Mouse (Mus musculus): ENCODE measurements around the gene Nedd9. TPM values are rescaled to one million over a fixed set of nuclear protein-coding genes. Genes with fewer than 3 reads are reported as not detected.
A peak's percentile ranks its signal among the peaks of the same experiment; 100 is the strongest.

Gene Nedd9
- polyA plus RNA-seq, 1 experiment = 24.7 TPM

GRCm38 (mm10) chr13:41416065-41417016 lies 70.8 kb downstream of the Nedd9 start:
- TF ChIP-seq CTCF (conservative IDR thresholded peaks at IDR 0.05; ENCODE audit: insufficient read depth, insufficient read length, low read depth, low read length) = no peak
- no peak for TF ChIP-seq POLR2A (IDR thresholded peaks at IDR 0.05; ENCODE audit: low read depth, low read length)
- no peak overlapping the region for H3K4me3 ChIP-seq (ENCODE audit: insufficient read depth, low read depth, low read length)
- H3K4me1 ChIP-seq (ENCODE audit: control insufficient read depth, insufficient read depth, low read length) = no peaks in the 10 kb centered on the region
- DNase-seq = no peak
- H3K27ac ChIP-seq (ENCODE audit: insufficient read depth, low read depth, low read length) = no peak overlapping the region
- 65% methylated on average over 11 of the region's 11 CpGs for WGBS
- H3K27me3 ChIP-seq (replicated peaks; ENCODE audit: control insufficient read depth, insufficient read depth, low read length) = no peaks in the 10 kb centered on the region
- H3K36me3 ChIP-seq (ENCODE audit: control insufficient read depth, insufficient read depth, low read length) = no peaks in the 10 kb centered on the region

- no peaks in the 10 kb centered on the region for H3K36me3 ChIP-seq (ENCODE audit: control insufficient read depth, insufficient read depth, low read length)
- H3K4me3 ChIP-seq (ENCODE audit: insufficient read depth, low read depth, low read length) = no peak overlapping the region
- 70% methylated on average over 13 of the region's 13 CpGs for WGBS
- no peaks in the 10 kb centered on the region for H3K4me1 ChIP-seq (ENCODE audit: control insufficient read depth, insufficient read depth, low read length)
- no peak overlapping the region for H3K27ac ChIP-seq (ENCODE audit: insufficient read depth, low read depth, low read length)
- H3K27me3 ChIP-seq (replicated peaks; ENCODE audit: control insufficient read depth, insufficient read depth, low read length) = no peaks in the 10 kb centered on the region
- TF ChIP-seq CTCF (conservative IDR thresholded peaks at IDR 0.05; ENCODE audit: insufficient read depth, insufficient read length, low read depth, low read length) (no peak), POLR2A (IDR thresholded peaks at IDR 0.05; ENCODE audit: low read depth, low read length) (no peak)
- no peak for DNase-seq
Observed at GRCm38 (mm10) chr13:41410191-41411074, 76.7 kb downstream of the Nedd9 start.

GRCm38 (mm10) chr13:41409291-41409690 lies 77.9 kb downstream of the Nedd9 start:
- H3K4me3 ChIP-seq (ENCODE audit: insufficient read depth, low read depth, low read length) = no peak overlapping the region
- H3K36me3 ChIP-seq (ENCODE audit: control insufficient read depth, insufficient read depth, low read length) = no peaks in the 10 kb centered on the region
- peak; percentile 37 for DNase-seq
- no peak overlapping the region for H3K27ac ChIP-seq (ENCODE audit: insufficient read depth, low read depth, low read length)
- no peaks in the 10 kb centered on the region for H3K4me1 ChIP-seq (ENCODE audit: control insufficient read depth, insufficient read depth, low read length)
- H3K27me3 ChIP-seq (replicated peaks; ENCODE audit: control insufficient read depth, insufficient read depth, low read length) = no peaks in the 10 kb centered on the region
- TF ChIP-seq CTCF (conservative IDR thresholded peaks at IDR 0.05; ENCODE audit: insufficient read depth, insufficient read length, low read depth, low read length) = no peak
- TF ChIP-seq POLR2A (IDR thresholded peaks at IDR 0.05; ENCODE audit: low read depth, low read length) = no peak
- WGBS = 72% methylated on average over 3 of the region's 3 CpGs

- TF ChIP-seq POLR2A (IDR thresholded peaks at IDR 0.05; ENCODE audit: low read depth, low read length) (no peak), CTCF (conservative IDR thresholded peaks at IDR 0.05; ENCODE audit: insufficient read depth, insufficient read length, low read depth, low read length) (no peak)
- H3K27me3 ChIP-seq (replicated peaks; ENCODE audit: control insufficient read depth, insufficient read depth, low read length) = no peaks in the 10 kb centered on the region
- no peak overlapping the region for H3K27ac ChIP-seq (ENCODE audit: insufficient read depth, low read depth, low read length)
- 91% methylated on average over 10 of the region's 10 CpGs for WGBS
- no peak for DNase-seq
- H3K4me1 ChIP-seq (ENCODE audit: control insufficient read depth, insufficient read depth, low read length) = no peaks in the 10 kb centered on the region
- no peaks in the 10 kb centered on the region for H3K36me3 ChIP-seq (ENCODE audit: control insufficient read depth, insufficient read depth, low read length)
- H3K4me3 ChIP-seq (ENCODE audit: insufficient read depth, low read depth, low read length) = no peak overlapping the region
Observed at GRCm38 (mm10) chr13:41408374-41408952, 78.7 kb downstream of the Nedd9 start.

- 91% methylated on average over 5 of the region's 5 CpGs for WGBS
- no peak for DNase-seq
- H3K4me1 ChIP-seq (ENCODE audit: control insufficient read depth, insufficient read depth, low read length) = peaks cover 5% of the 10 kb centered on the region
- H3K27me3 ChIP-seq (replicated peaks; ENCODE audit: control insufficient read depth, insufficient read depth, low read length) = no peaks in the 10 kb centered on the region
- H3K27ac ChIP-seq (ENCODE audit: insufficient read depth, low read depth, low read length) = no peak overlapping the region
- TF ChIP-seq CTCF (conservative IDR thresholded peaks at IDR 0.05; ENCODE audit: insufficient read depth, insufficient read length, low read depth, low read length) (no peak), POLR2A (IDR thresholded peaks at IDR 0.05; ENCODE audit: low read depth, low read length) (no peak)
- H3K4me3 ChIP-seq (ENCODE audit: insufficient read depth, low read depth, low read length) = no peak overlapping the region
- H3K36me3 ChIP-seq (ENCODE audit: control insufficient read depth, insufficient read depth, low read length) = no peaks in the 10 kb centered on the region
Observed at GRCm38 (mm10) chr13:41405009-41405408, 82.2 kb downstream of the Nedd9 start.

- H3K27ac ChIP-seq (ENCODE audit: insufficient read depth, low read depth, low read length) = no peak overlapping the region
- DNase-seq = no peak
- peaks cover 5% of the 10 kb centered on the region for H3K4me1 ChIP-seq (ENCODE audit: control insufficient read depth, insufficient read depth, low read length)
- TF ChIP-seq CTCF (conservative IDR thresholded peaks at IDR 0.05; ENCODE audit: insufficient read depth, insufficient read length, low read depth, low read length) = no peak
- TF ChIP-seq POLR2A (IDR thresholded peaks at IDR 0.05; ENCODE audit: low read depth, low read length) = no peak
- no peaks in the 10 kb centered on the region for H3K27me3 ChIP-seq (replicated peaks; ENCODE audit: control insufficient read depth, insufficient read depth, low read length)
- WGBS = 87% methylated on average over 6 of the region's 6 CpGs
- no peaks in the 10 kb centered on the region for H3K36me3 ChIP-seq (ENCODE audit: control insufficient read depth, insufficient read depth, low read length)
- H3K4me3 ChIP-seq (ENCODE audit: insufficient read depth, low read depth, low read length) = no peak overlapping the region
Observed at GRCm38 (mm10) chr13:41403838-41404237, 83.3 kb downstream of the Nedd9 start.

Data from kidney, adult 2 months (tissue).